Mouse (Mus musculus) cerebellum, adult 11 months (tissue): Measurements from ENCODE around the gene Evx1.

ENCODE experiments used
- DNase-seq: peaks from one replicate; pipeline ENCODE4 v3.0.0; 2022

Evx1 gene

GRCm38 (mm10) chr6:52291021-52291860 lies 22.1 kb upstream of the Evx1 start:
- DNase-seq = no peak

- no peak for DNase-seq
Measured at GRCm38 (mm10) chr6:52292328-52292727, 21.0 kb upstream of the Evx1 start.

- DNase-seq = no peak
Measured at GRCm38 (mm10) chr6:52294616-52295015, 18.7 kb upstream of the Evx1 start.

GRCm38 (mm10) chr6:52298511-52298910 lies 14.8 kb upstream of the Evx1 start:
- DNase-seq = no peak

GRCm38 (mm10) chr6:52300806-52301205 lies 12.5 kb upstream of the Evx1 start:
- DNase-seq = no peak

- no peak for DNase-seq
Measured at GRCm38 (mm10) chr6:52303426-52303825, 9.9 kb upstream of the Evx1 start.

GRCm38 (mm10) chr6:52305877-52306389 lies 7.4 kb upstream of the Evx1 start:
- peak; percentile 9 for DNase-seq

- DNase-seq = no peak
Measured at GRCm38 (mm10) chr6:52309766-52310165, 3.5 kb upstream of the Evx1 start.

GRCm38 (mm10) chr6:52310366-52310765 lies 2.9 kb upstream of the Evx1 start:
- no peak for DNase-seq

GRCm38 (mm10) chr6:52311661-52312557 lies 1.4 kb upstream of the Evx1 start:
- DNase-seq = no peak

GRCm38 (mm10) chr6:52312558-52312915 lies 761 bp upstream of the Evx1 start:
- no peak for DNase-seq

- no peak for DNase-seq
Measured at GRCm38 (mm10) chr6:52314304-52315100, 1.2 kb downstream of the Evx1 start.

GRCm38 (mm10) chr6:52315441-52316412 lies 2.4 kb downstream of the Evx1 start:
- DNase-seq = no peak

- DNase-seq = no peak
Measured at GRCm38 (mm10) chr6:52316413-52317184, 3.3 kb downstream of the Evx1 start.

GRCm38 (mm10) chr6:52317461-52318180 lies 4.3 kb downstream of the Evx1 start:
- no peak for DNase-seq

- DNase-seq = no peak
Measured at GRCm38 (mm10) chr6:52318271-52318670, 5.0 kb downstream of the Evx1 start.

- DNase-seq = no peak
Measured at GRCm38 (mm10) chr6:52319956-52320690, 6.8 kb downstream of the Evx1 start.

- no peak for DNase-seq
Measured at GRCm38 (mm10) chr6:52320966-52321825, 7.9 kb downstream of the Evx1 start.
